Mouse (Mus musculus) cortical plate, adult 2 months (tissue): ENCODE measurements at regions not wholly inside any gene's neighbourhood (a gene's known extent, or its start where the extent isn't known, plus 50 kb on each side); places are given as distances from the start of the nearest gene placed in this dataset.

Experiments
- H3K27ac ChIP-seq: fragments of 200-500 bp; 2 replicates; pipeline ENCODE4 v1.5.1; 2012; ENCODE audit warnings: low read length, control low read depth, inconsistent platforms; ENCODE audit not compliant: insufficient read depth
- H3K4me1 ChIP-seq: fragments of 200-500 bp; 2 replicates; pipeline ENCODE4 v1.6.1; 2011; ENCODE audit warnings: low read length; ENCODE audit not compliant: control insufficient read depth, insufficient read depth
- H3K4me3 ChIP-seq: fragments of 200-500 bp; 2 replicates; pipeline ENCODE4 v1.5.1; 2011; ENCODE audit warnings: mild to moderate bottlenecking, low read length, control low read depth; ENCODE audit not compliant: insufficient read depth
- CTCF ChIP-seq: fragments of 200-500 bp; IDR thresholded peaks from 2 replicates; pipeline ENCODE4 v1.5.1; 2011; ENCODE audit warnings: mild to moderate bottlenecking, control low read depth, low read length; ENCODE audit not compliant: insufficient read depth; ENCODE audit errors: extremely low read depth
- POLR2A ChIP-seq: fragments of 200-500 bp; IDR thresholded peaks from 2 replicates; pipeline ENCODE4 v1.6.1; 2011; ENCODE audit warnings: mild to moderate bottlenecking, low read length, control low read depth; ENCODE audit not compliant: insufficient read depth; ENCODE audit errors: extremely low read depth

GRCm38 (mm10) chr15:87184248-87184647 is 359.9 kb upstream of the Fam19a5 start:
- no peak for TF ChIP-seq POLR2A
- TF ChIP-seq CTCF: no peak
- H3K4me1 ChIP-seq: no peaks in the 10 kb centered on the region
- H3K27ac ChIP-seq: no peak overlapping the region
- no peak overlapping the region for H3K4me3 ChIP-seq

DNA sequence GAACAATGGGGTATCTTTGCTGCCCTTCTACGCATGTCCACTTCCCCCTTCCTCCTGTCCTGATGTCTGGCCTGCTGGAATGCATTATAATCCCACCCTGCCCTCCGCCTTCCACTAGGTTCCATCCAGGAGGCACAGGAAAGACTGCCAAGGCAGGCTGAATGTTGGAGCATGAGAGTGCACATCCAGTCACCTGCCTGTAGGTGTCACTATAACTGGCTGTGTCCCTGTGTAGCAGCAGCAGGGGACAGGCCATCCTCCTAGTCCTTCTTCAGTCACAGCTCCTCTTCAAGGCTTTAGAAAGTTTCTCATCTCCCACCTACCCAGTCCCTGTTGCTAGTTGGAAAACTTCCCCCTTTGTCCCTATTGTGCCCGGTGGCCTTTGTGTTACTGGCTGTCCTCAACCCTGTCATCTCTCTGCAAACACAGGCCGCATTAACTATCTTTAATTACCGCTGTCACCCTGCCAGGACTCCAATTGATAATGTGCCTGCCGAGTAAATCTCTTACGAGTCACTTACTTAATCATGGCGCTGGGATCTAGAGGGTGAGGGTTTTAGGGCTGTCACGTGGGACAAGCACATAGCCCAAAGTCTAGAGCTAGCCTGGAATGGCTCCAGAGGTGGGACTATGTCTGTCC is 355.2 kb upstream of the Fam19a5 start:
- Histone ChIP-seq H3K4me1 (no peaks in the 10 kb centered on the region), H3K4me3 (no peak overlapping the region), H3K27ac (no peak overlapping the region)
- TF ChIP-seq CTCF (peak; percentile 38; the same call in 1 of the 2 replicates), POLR2A (no peak)

DNA sequence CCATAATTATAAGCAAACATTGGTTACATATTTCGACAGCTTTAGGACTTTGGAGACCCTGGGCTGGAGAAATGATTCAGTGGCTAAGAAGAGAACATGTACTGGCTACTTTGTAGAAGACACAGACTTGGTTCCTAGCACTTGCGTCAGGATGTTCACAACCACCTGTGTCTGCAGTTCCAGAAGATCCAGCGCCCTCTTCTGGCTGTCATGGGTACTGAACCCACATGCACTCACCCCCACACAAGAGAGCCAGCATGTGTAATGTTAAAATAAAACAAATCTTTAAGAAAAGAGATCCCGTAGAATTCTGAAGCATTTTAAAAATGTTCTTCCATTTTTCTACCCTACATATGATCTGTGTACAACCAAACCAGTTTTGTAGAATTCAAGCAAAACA is 352.2 kb upstream of the Fam19a5 start:
- H3K4me1 ChIP-seq: no peaks in the 10 kb centered on the region
- H3K27ac ChIP-seq: no peak overlapping the region
- TF ChIP-seq CTCF (0 out of 2 replicates have a peak, but pooled peaks have one; percentile 14), POLR2A (no peak)
- H3K4me3 ChIP-seq: no peak overlapping the region

GRCm38 (mm10) chr15:87196306-87196893 is 347.7 kb upstream of the Fam19a5 start:
- TF ChIP-seq POLR2A: no peak
- TF ChIP-seq CTCF: no peak
- no peaks in the 10 kb centered on the region for H3K4me1 ChIP-seq
- H3K4me3 ChIP-seq: no peak overlapping the region
- H3K27ac ChIP-seq: no peak overlapping the region

DNA sequence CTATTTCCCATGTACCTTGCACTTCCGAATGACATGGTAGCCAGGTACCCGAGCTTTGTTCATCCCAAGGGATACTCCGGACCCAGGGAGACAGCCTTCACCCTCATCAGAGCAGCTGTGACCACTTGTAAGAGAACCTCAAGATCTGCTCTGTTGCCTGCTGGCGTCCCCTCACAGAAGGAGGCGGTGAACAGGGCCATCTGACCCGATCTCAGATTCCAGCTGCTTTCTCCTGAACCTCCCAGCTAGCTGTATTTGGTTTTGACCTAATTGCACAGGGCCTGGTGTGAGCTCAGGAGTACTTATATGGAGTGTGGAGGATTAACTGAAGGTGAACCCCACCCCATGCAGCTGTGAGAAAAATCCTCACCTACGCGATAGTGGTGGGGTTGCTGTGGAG is 344.5 kb upstream of the Fam19a5 start:
- H3K27ac ChIP-seq: no peak overlapping the region
- no peak overlapping the region for H3K4me3 ChIP-seq
- H3K4me1 ChIP-seq: no peaks in the 10 kb centered on the region
- TF ChIP-seq POLR2A: no peak
- TF ChIP-seq CTCF: no peak

DNA sequence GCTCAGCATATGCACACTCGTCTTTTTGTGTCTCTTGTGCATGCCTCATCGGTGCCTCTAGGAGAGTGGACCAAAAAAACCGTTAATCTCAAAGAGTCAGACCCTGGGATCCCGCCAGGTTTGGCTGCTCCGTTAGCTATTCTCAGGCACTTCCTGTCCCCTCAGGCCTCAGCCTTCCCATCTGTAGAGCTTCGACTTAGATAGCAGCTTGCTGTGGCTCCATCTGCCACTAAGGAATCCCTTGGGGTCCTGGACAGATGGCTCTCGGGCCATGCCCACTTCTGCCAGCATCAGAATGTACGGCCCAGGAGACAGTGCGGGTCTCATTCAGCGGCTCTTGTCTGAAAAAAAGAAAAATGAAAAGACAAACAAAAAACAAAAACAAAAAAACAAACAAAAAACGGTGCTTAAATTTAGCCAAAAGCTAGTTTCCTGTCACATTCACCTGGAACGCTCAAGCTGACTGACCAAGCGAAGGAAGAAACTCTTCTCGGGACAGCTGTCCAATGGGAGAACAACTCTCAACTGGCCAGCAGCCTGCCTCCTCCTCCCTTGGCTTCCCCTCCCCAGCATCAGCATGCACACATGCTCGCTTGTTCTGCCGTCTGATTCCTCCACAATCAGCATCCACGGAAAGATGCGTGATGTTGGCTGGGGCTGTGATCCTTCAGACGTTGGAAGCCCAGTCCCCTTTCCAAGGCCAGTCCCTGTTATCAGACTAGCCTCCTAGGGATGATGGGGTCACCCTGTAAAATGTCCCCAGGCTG is 343.6 kb upstream of the Fam19a5 start:
- H3K4me3 ChIP-seq: no peak overlapping the region
- no peak overlapping the region for H3K27ac ChIP-seq
- no peaks in the 10 kb centered on the region for H3K4me1 ChIP-seq
- TF ChIP-seq CTCF: no peak
- TF ChIP-seq POLR2A: no peak

- Histone ChIP-seq H3K4me3 (no peak overlapping the region), H3K27ac (no peak overlapping the region), H3K4me1 (no peaks in the 10 kb centered on the region)
- TF ChIP-seq CTCF (no peak), POLR2A (no peak)
Measured at GRCm38 (mm10) chr15:87201055-87201454, 343.0 kb upstream of the Fam19a5 start.

- H3K4me1 ChIP-seq: no peaks in the 10 kb centered on the region
- TF ChIP-seq POLR2A: no peak
- TF ChIP-seq CTCF: no peak
- no peak overlapping the region for H3K4me3 ChIP-seq
Measured at GRCm38 (mm10) chr15:87229951-87230350, 314.1 kb upstream of the Fam19a5 start.

GRCm38 (mm10) chr15:87236096-87236495 is 308.0 kb upstream of the Fam19a5 start:
- TF ChIP-seq POLR2A (no peak), CTCF (no peak)
- Histone ChIP-seq H3K27ac (no peak overlapping the region), H3K4me3 (no peak overlapping the region), H3K4me1 (no peaks in the 10 kb centered on the region; the same call in 1 of the 2 replicates)

More at GRCm38 (mm10) chr15:87229951-87230350, 314.1 kb upstream of the Fam19a5 start:
- H3K27ac ChIP-seq: no peak overlapping the region
